Mouse (Mus musculus): ENCODE measurements around the gene Itga4. TPM values are rescaled to one million over a fixed set of nuclear protein-coding genes. Genes with fewer than 3 reads are reported as not detected.

The Itga4 gene
- polyA plus RNA-seq, 1 experiment from 2014 or later, result 2.7 TPM

DNA sequence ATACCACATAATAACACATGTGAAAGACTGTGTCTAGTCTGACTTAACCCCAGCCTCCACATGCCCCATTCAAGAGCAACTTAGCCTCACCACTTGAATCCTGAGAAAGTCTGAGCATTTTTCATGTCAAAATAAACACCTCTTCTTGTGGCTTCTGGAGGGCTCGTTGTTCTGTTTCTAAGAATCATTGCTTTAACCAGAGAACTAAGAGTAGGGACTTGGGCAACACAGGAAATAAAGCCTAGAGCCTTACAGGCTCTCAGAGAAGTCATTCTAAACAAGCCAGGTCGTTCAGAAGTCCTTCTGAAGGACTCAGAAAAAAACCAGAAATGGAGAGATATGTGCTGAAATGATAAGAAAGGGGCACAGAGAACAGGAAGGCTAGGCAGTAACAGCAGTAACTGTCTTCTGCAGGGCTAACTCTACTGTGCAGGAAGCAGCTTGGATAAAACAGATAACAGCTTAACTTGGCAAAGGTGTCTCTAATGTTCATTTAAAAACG, 14.9 kb downstream of the Itga4 start:
- WGBS, result 65% methylated on average over 3 of the region's 3 CpGs
- Histone ChIP-seq H3K9ac (no peak overlapping the region), H3K4me1 (replicated peaks) (no peaks in the 10 kb centered on the region), H3K9me3 (no peaks in the 10 kb centered on the region), H3K27me3 (no peaks in the 10 kb centered on the region), H3K4me2 (no peak overlapping the region), H3K27ac (replicated peaks) (no peak overlapping the region), H3K4me3 (no peak overlapping the region), H3K36me3 (no peaks in the 10 kb centered on the region)
- ATAC-seq (ENCODE audit: low FRiP score, low read depth), result no peak

GRCm38 (mm10) chr2:79271838-79272237, 16.6 kb downstream of the Itga4 start:
- WGBS, result 92% methylated on average over 4 of the region's 4 CpGs
- no peaks in the 10 kb centered on the region for H3K27me3 ChIP-seq
- no peak for ATAC-seq (ENCODE audit: low FRiP score, low read depth)
- H3K36me3 ChIP-seq, result no peaks in the 10 kb centered on the region
- H3K4me2 ChIP-seq, result no peak overlapping the region
- H3K27ac ChIP-seq (replicated peaks), result no peak overlapping the region
- H3K4me1 ChIP-seq (replicated peaks), result no peaks in the 10 kb centered on the region
- no peak overlapping the region for H3K4me3 ChIP-seq
- no peak overlapping the region for H3K9ac ChIP-seq
- no peaks in the 10 kb centered on the region for H3K9me3 ChIP-seq

DNA sequence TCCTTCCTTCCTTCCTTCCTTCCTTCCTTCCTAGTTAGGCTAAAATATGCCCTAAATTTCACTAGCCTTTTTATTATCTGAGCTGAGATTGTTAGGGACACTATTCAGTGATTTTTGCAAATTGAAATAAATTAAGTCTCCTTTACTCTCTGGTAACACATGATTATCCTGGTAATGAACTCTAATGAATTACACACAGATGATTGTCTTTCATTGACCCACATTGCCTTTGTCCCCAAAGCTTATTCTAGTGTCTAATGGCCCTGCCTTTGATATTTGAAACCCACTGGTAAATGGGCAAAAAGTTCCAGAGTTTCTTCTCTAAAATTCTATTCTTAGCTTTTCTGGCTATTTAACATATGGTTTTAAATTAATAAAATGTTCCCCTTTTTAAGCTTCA, 23.4 kb downstream of the Itga4 start:
- Histone ChIP-seq H3K9ac (no peak overlapping the region), H3K27ac (replicated peaks) (no peak overlapping the region), H3K36me3 (no peaks in the 10 kb centered on the region), H3K27me3 (no peaks in the 10 kb centered on the region), H3K4me3 (no peak overlapping the region), H3K4me1 (replicated peaks) (no peaks in the 10 kb centered on the region), H3K4me2 (no peak overlapping the region), H3K9me3 (no peaks in the 10 kb centered on the region)
- no peak for ATAC-seq (ENCODE audit: low FRiP score, low read depth)

DNA sequence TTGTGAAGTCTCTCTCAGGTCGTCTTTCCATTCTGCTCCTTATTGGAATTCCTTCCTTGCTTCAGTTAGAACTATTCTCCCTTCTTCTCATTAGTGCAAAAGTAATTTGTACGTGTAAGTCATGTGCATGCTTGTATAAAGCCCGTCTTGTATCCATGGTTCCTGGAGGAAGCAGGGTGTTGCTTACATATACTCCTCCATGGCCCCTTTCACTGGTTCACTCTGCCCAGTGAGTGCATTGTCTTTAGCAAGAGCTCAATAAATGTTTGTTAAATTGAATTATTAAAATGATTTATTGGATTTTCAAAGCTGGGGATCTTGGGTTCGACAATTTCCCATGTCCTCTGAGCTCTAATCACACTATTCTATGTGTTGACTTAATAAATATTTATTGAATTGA, 29.0 kb downstream of the Itga4 start:
- no peaks in the 10 kb centered on the region for H3K4me1 ChIP-seq (replicated peaks)
- no peak for ATAC-seq (ENCODE audit: low FRiP score, low read depth)
- no peak overlapping the region for H3K9ac ChIP-seq
- H3K36me3 ChIP-seq, result no peaks in the 10 kb centered on the region
- no peak overlapping the region for H3K4me2 ChIP-seq
- H3K4me3 ChIP-seq, result no peak overlapping the region
- WGBS, result 75% methylated on average over 4 of the region's 4 CpGs
- no peaks in the 10 kb centered on the region for H3K9me3 ChIP-seq
- no peaks in the 10 kb centered on the region for H3K27me3 ChIP-seq
- H3K27ac ChIP-seq (replicated peaks), result no peak overlapping the region

- H3K4me1 ChIP-seq (replicated peaks), result no peaks in the 10 kb centered on the region
- H3K9me3 ChIP-seq, result no peaks in the 10 kb centered on the region
- no peak for ATAC-seq (ENCODE audit: low FRiP score, low read depth)
- no peaks in the 10 kb centered on the region for H3K27me3 ChIP-seq
- H3K27ac ChIP-seq (replicated peaks), result no peak overlapping the region
- WGBS, result 60% methylated on average over 1 of the region's 1 CpGs
- H3K4me3 ChIP-seq, result no peak overlapping the region
- no peak overlapping the region for H3K4me2 ChIP-seq
- H3K36me3 ChIP-seq, result no peaks in the 10 kb centered on the region
- H3K9ac ChIP-seq, result no peak overlapping the region
Observed at GRCm38 (mm10) chr2:79290149-79290548, 34.9 kb downstream of the Itga4 start.

- Histone ChIP-seq H3K27me3 (no peaks in the 10 kb centered on the region), H3K4me3 (no peak overlapping the region), H3K9ac (no peak overlapping the region), H3K4me1 (replicated peaks) (no peaks in the 10 kb centered on the region), H3K27ac (replicated peaks) (no peak overlapping the region), H3K4me2 (no peak overlapping the region), H3K36me3 (no peaks in the 10 kb centered on the region), H3K9me3 (no peaks in the 10 kb centered on the region)
- ATAC-seq (ENCODE audit: low FRiP score, low read depth), result no peak
- WGBS, result 76% methylated on average over 8 of the region's 8 CpGs
Observed at GRCm38 (mm10) chr2:79291922-79292321, 36.7 kb downstream of the Itga4 start.

GRCm38 (mm10) chr2:79292431-79292830, 37.2 kb downstream of the Itga4 start:
- H3K4me3 ChIP-seq, result no peak overlapping the region
- H3K4me2 ChIP-seq, result no peak overlapping the region
- ATAC-seq (ENCODE audit: low FRiP score, low read depth), result no peak
- H3K9ac ChIP-seq, result no peak overlapping the region
- H3K27ac ChIP-seq (replicated peaks), result no peak overlapping the region
- no peaks in the 10 kb centered on the region for H3K36me3 ChIP-seq
- H3K4me1 ChIP-seq (replicated peaks), result no peaks in the 10 kb centered on the region
- no peaks in the 10 kb centered on the region for H3K27me3 ChIP-seq
- 78% methylated on average over 6 of the region's 6 CpGs for WGBS
- H3K9me3 ChIP-seq, result no peaks in the 10 kb centered on the region

DNA sequence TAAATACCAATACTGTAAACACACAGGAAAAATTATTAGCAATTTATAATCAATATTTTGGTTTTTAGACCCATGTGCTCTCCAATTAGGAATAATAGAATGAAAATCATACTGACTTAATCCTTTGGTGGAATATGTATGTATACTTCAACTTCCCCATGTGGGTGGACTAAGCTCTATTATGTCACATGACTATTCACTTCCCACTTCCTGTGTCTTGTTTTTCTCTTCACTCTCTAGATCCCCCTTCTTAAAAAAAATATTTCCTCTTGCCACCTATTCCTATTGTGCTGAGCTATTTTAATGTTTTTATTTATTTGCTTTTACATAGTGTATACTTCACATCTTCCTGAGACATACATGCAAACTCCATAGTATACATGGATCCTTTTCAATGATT, 47.2 kb downstream of the Itga4 start:
- Histone ChIP-seq H3K36me3 (no peaks in the 10 kb centered on the region), H3K27me3 (no peaks in the 10 kb centered on the region), H3K9ac (no peak overlapping the region), H3K9me3 (no peaks in the 10 kb centered on the region), H3K4me2 (no peak overlapping the region), H3K4me1 (replicated peaks) (no peaks in the 10 kb centered on the region), H3K4me3 (no peak overlapping the region), H3K27ac (replicated peaks) (no peak overlapping the region)
- ATAC-seq (ENCODE audit: low FRiP score, low read depth), result no peak

GRCm38 (mm10) chr2:79307549-79307948, 52.3 kb downstream of the Itga4 start:
- ATAC-seq (ENCODE audit: low FRiP score, low read depth), result no peak
- H3K4me2 ChIP-seq, result no peak overlapping the region
- H3K9me3 ChIP-seq, result no peaks in the 10 kb centered on the region
- no peaks in the 10 kb centered on the region for H3K27me3 ChIP-seq
- WGBS, result 73% methylated on average over 4 of the region's 4 CpGs
- no peak overlapping the region for H3K4me3 ChIP-seq
- H3K36me3 ChIP-seq, result no peaks in the 10 kb centered on the region
- no peak overlapping the region for H3K9ac ChIP-seq
- H3K27ac ChIP-seq (replicated peaks), result no peak overlapping the region
- no peaks in the 10 kb centered on the region; the same call in 1 of the 2 replicates for H3K4me1 ChIP-seq (replicated peaks)

- H3K4me1 ChIP-seq (replicated peaks), result no peaks in the 10 kb centered on the region; the same call in 1 of the 2 replicates
- no peaks in the 10 kb centered on the region for H3K27me3 ChIP-seq
- peak overlapping the region; percentile 11 for H3K4me2 ChIP-seq
- 73% methylated on average over 13 of the region's 13 CpGs for WGBS
- H3K36me3 ChIP-seq, result no peaks in the 10 kb centered on the region
- no peak overlapping the region for H3K4me3 ChIP-seq
- no peaks in the 10 kb centered on the region for H3K9me3 ChIP-seq
- H3K9ac ChIP-seq, result no peak overlapping the region
- H3K27ac ChIP-seq (replicated peaks), result 0 out of 2 replicates have a peak overlapping the region, but pooled peaks have one; percentile 8
- no peak for ATAC-seq (ENCODE audit: low FRiP score, low read depth)
Observed at GRCm38 (mm10) chr2:79309454-79310118, 54.4 kb downstream of the Itga4 start.

DNA sequence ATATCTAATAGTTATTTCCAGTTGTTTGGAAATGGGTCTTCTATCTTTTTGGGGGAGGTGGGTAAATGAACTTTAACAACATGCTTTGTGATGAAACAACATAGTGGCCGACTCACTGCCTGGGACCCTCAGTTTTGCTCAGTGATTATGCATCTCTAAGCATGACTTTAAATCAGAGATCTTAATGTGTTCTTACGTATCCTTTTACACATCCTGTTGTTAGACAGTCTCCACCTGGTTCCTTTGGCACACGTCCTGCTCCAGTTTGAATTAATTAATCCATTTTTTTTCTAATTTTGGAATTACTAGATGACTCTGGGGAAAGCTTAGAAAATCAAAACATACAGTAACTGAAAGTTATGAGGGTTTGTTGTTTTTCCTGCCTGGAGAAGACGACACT, 57.3 kb downstream of the Itga4 start:
- WGBS, result 65% methylated on average over 4 of the region's 4 CpGs
- no peak for ATAC-seq (ENCODE audit: low FRiP score, low read depth)
- no peaks in the 10 kb centered on the region; the same call in 1 of the 2 replicates for H3K4me1 ChIP-seq (replicated peaks)
- H3K27me3 ChIP-seq, result no peaks in the 10 kb centered on the region
- H3K9ac ChIP-seq, result no peak overlapping the region
- H3K9me3 ChIP-seq, result no peaks in the 10 kb centered on the region
- no peak overlapping the region for H3K4me3 ChIP-seq
- no peaks in the 10 kb centered on the region for H3K36me3 ChIP-seq
- H3K4me2 ChIP-seq, result no peak overlapping the region
- H3K27ac ChIP-seq (replicated peaks), result no peak overlapping the region

GRCm38 (mm10) chr2:79315108-79315507, 59.9 kb downstream of the Itga4 start:
- Histone ChIP-seq H3K4me3 (no peak overlapping the region), H3K4me2 (no peak overlapping the region), H3K4me1 (replicated peaks) (no peaks in the 10 kb centered on the region), H3K27me3 (no peaks in the 10 kb centered on the region), H3K9me3 (no peaks in the 10 kb centered on the region), H3K9ac (no peak overlapping the region), H3K27ac (replicated peaks) (no peak overlapping the region), H3K36me3 (no peaks in the 10 kb centered on the region)
- WGBS, result 76% methylated on average over 4 of the region's 4 CpGs
- ATAC-seq (ENCODE audit: low FRiP score, low read depth), result no peak

Data from hindbrain, embryonic 15.5 days (tissue).